Mouse (Mus musculus) neural tube, embryonic 12.5 days (tissue): ENCODE results near the gene Tmc5. TPM values are rescaled to one million over a fixed set of nuclear protein-coding genes. Genes with fewer than 3 reads are reported as not detected.
A peak's percentile ranks its signal among the peaks of the same experiment; 100 is the strongest.

Source experiments
- ATAC-seq: fragments of 200-750 bp; cut with Nextera tagmentation; 2 replicates; pipeline ENCODE4 v1.8.0; 2017; ENCODE audit warnings: low read depth, mild to moderate bottlenecking, moderate TSS enrichment, moderate library complexity; ENCODE audit not compliant: low FRiP score
- H3K27ac ChIP-seq: fragments of 300-500 bp; sonication (generic); 2 replicates; pipeline ENCODE4 v1.5.1; 2016
- H3K27me3 ChIP-seq: fragments of 300-500 bp; sonication (generic); replicated peaks from 2 replicates; pipeline ENCODE4 v1.6.1; 2016; ENCODE audit warnings: mild to moderate bottlenecking
- H3K36me3 ChIP-seq: fragments of 300-500 bp; sonication (generic); 2 replicates; pipeline ENCODE4 v1.6.1; 2016; ENCODE audit warnings: mild to moderate bottlenecking
- H3K4me1 ChIP-seq: fragments of 300-500 bp; sonication (generic); 2 replicates; pipeline ENCODE4 v1.6.1; 2016
- H3K4me2 ChIP-seq: fragments of 300-500 bp; sonication (generic); replicated peaks from 2 replicates; pipeline ENCODE4 v1.6.1; 2016; ENCODE audit warnings: mild to moderate bottlenecking
- H3K4me3 ChIP-seq: fragments of 300-500 bp; sonication (generic); 2 replicates; pipeline ENCODE4 v1.5.1; 2016
- H3K9ac ChIP-seq: fragments of 300-500 bp; sonication (generic); 2 replicates; pipeline ENCODE4 v1.6.1; 2016; ENCODE audit warnings: mild to moderate bottlenecking
- H3K9me3 ChIP-seq: fragments of 300-500 bp; sonication (generic); 2 replicates; pipeline ENCODE4 v1.6.1; 2016; ENCODE audit warnings: mild to moderate bottlenecking
- WGBS: fragments of 180-500 bp; shearing (Covaris S2); methylation state at CpG from one replicate; pipeline ENCODE4 v1.1.7; 2016; 5-methylcytosine and 5-hydroxymethylcytosine counted together
- polyA plus RNA-seq: library from polyadenylated mRNA; unstranded; fragments of >200 nt; fragmentation: Nextera tagmentation; extraction: Ambion mirVana; gene quantifications from 2 replicates; pipeline ENCODE4 v1.2.1, GENCODE M21; 2016

The Tmc5 gene
- polyA plus RNA-seq, 1 experiment from 2014 or later, result 0.25 TPM

DNA sequence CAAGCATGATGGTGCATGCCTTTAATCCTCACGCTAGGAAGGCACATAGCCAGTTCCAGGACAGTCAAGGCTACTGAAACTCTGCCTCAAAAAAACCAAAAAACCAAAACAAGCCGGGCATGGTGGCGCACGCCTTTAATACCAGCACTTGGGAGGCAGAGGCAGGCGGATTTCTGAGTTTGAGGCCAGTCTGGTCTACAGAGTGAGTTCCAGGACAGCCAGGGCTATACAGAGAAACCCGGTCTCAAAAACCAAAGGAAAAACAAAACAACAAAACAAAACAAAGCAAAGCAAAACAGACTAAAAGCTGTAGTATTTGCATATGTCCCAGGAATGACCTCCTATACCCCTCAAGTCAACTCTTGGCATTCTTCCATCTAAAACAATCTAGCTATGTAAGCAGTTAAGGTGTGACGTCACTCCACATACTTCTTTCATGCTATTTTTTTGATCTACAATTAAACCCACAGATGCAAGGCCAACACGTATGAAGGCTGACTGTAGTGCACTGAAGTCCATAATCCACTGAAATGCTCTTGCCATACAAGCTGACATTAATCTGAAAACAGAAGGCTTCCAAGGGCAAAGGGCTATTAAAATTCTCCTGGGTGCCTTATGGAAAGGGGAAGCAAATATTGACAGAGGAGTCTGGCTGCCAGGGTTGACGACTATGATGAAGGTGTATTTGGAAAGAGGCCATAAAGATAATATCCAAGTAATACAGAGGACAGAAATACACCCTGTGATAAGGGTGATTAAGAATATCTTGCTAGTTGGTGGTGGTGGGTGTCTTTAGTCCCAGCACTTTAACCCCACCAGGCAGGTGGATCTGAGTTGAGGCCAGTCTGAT, 107.1 kb downstream of the Tmc5 start:
- no peaks in the 10 kb centered on the region for H3K9me3 ChIP-seq
- no peak overlapping the region for H3K27ac ChIP-seq
- peaks cover 20% of the 10 kb centered on the region; the same call in 1 of the 2 replicates for H3K4me1 ChIP-seq
- WGBS, result 79% methylated on average over 9 of the region's 9 CpGs
- no peak overlapping the region for H3K9ac ChIP-seq
- H3K4me2 ChIP-seq, result peak overlapping the region; percentile 78
- H3K36me3 ChIP-seq, result no peaks in the 10 kb centered on the region
- H3K27me3 ChIP-seq, result no peaks in the 10 kb centered on the region
- peak overlapping the region; percentile 86 for H3K4me3 ChIP-seq
- no peak for ATAC-seq

GRCm38 (mm10) chr7:118705101-118705961, 108.2 kb downstream of the Tmc5 start, which contains the start of gene Gde1:
Gene Gde1 (minus strand): TSS chr7:118705778.
- H3K4me3 ChIP-seq, result peak within 1 kb of the TSS; percentile 86
- peak; percentile 95 for ATAC-seq

DNA sequence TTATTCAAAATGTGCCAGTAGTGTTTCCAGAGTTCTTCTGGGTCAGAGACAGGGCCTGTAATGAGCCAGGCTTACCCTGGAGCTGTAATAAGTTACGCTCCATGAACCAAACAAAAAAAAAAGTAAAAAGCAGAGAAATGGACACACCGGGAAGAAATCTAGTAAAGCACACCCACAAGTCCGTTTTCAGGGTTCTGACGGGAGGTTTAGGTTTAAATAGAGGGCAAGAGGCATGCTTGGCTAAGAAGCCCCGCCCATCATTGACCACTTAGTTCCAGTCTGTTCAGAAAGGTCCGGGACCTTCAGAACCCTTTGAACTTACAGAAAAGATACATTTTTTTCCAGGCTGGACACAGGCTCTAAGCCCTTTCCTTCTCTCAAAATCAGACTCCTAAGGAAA, 109.0 kb downstream of the Tmc5 start:
- H3K27me3 ChIP-seq, result no peaks in the 10 kb centered on the region
- H3K9ac ChIP-seq, result no peak overlapping the region
- H3K4me3 ChIP-seq, result no peak overlapping the region
- H3K27ac ChIP-seq, result no peak overlapping the region
- no peaks in the 10 kb centered on the region for H3K36me3 ChIP-seq
- H3K4me1 ChIP-seq, result peaks cover 20% of the 10 kb centered on the region; the same call in 1 of the 2 replicates
- peak; percentile 17 for ATAC-seq
- no peaks in the 10 kb centered on the region for H3K9me3 ChIP-seq
- WGBS, result 29% methylated on average over 6 of the region's 6 CpGs
- peak overlapping the region; percentile 78 for H3K4me2 ChIP-seq

More at GRCm38 (mm10) chr7:118705101-118705961, 108.2 kb downstream of the Tmc5 start, which contains the start of gene Gde1:
- Histone ChIP-seq H3K9ac (peak within 1 kb of the TSS; percentile 96), H3K27ac (peak within 1 kb of the TSS; percentile 76), H3K4me2 (peak within 1 kb of the TSS; percentile 78), H3K4me1 (peaks cover 20% of the 10 kb centered on the region; the same call in 1 of the 2 replicates), H3K9me3 (no peaks in the 10 kb centered on the region), H3K27me3 (no peaks in the 10 kb centered on the region), H3K36me3 (no peaks in the 10 kb centered on the region)
- WGBS, result under 1% methylated on average over 66 of the region's 66 CpGs

- H3K4me3 ChIP-seq, result no peak overlapping the region
- H3K27ac ChIP-seq, result no peak overlapping the region
- no peaks in the 10 kb centered on the region for H3K27me3 ChIP-seq
- peaks cover 20% of the 10 kb centered on the region; the same call in 1 of the 2 replicates for H3K4me1 ChIP-seq
- no peaks in the 10 kb centered on the region for H3K36me3 ChIP-seq
- no peak for ATAC-seq
- H3K4me2 ChIP-seq, result no peak overlapping the region
- H3K9ac ChIP-seq, result no peak overlapping the region
- no peaks in the 10 kb centered on the region for H3K9me3 ChIP-seq
- WGBS, result 93% methylated on average over 5 of the region's 5 CpGs
These were observed 109.4 kb downstream of the Tmc5 start for GRCm38 (mm10) chr7:118706488-118706887.

DNA sequence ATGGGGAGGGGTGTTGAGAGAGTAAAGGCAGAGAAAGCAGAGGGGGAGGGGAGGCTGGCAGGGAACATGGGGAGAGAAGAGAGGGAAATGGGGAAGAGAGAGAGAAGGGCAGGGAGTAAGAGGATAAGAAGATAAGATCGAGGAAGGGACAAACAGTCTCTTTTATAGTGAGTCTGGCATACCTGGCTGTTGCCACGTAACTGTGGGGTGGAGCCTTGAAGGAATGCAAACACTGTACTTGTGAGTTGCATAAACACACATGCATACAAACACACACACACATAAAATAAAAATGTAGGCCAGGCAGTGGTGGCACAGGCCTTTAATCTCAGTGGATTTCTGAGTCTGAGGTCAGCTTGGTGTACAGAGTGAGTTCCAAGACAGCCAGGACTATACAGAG, 110.1 kb downstream of the Tmc5 start:
- no peak overlapping the region for H3K4me3 ChIP-seq
- no peak overlapping the region for H3K27ac ChIP-seq
- no peak for ATAC-seq
- no peaks in the 10 kb centered on the region for H3K36me3 ChIP-seq
- no peaks in the 10 kb centered on the region for H3K9me3 ChIP-seq
- H3K27me3 ChIP-seq, result no peaks in the 10 kb centered on the region
- H3K4me1 ChIP-seq, result peaks cover 20% of the 10 kb centered on the region; the same call in 1 of the 2 replicates
- WGBS, result 97% methylated on average over 2 of the region's 2 CpGs
- H3K9ac ChIP-seq, result no peak overlapping the region
- H3K4me2 ChIP-seq, result no peak overlapping the region

GRCm38 (mm10) chr7:118708002-118708401, 110.9 kb downstream of the Tmc5 start:
- 89% methylated on average over 4 of the region's 4 CpGs for WGBS
- no peaks in the 10 kb centered on the region for H3K9me3 ChIP-seq

GRCm38 (mm10) chr7:118710776-118711175, 113.7 kb downstream of the Tmc5 start:
- Histone ChIP-seq H3K36me3 (peaks cover 5% of the 10 kb centered on the region), H3K4me3 (no peak overlapping the region), H3K9ac (no peak overlapping the region), H3K4me2 (no peak overlapping the region), H3K27me3 (no peaks in the 10 kb centered on the region), H3K4me1 (peaks cover 13% of the 10 kb centered on the region), H3K27ac (no peak overlapping the region), H3K9me3 (no peaks in the 10 kb centered on the region)
- no peak for ATAC-seq
- WGBS, result 69% methylated on average over 5 of the region's 5 CpGs

More at GRCm38 (mm10) chr7:118708002-118708401, 110.9 kb downstream of the Tmc5 start:
- Histone ChIP-seq H3K27me3 (no peaks in the 10 kb centered on the region), H3K4me1 (peaks cover 22% of the 10 kb centered on the region), H3K27ac (no peak overlapping the region), H3K9ac (no peak overlapping the region), H3K36me3 (no peaks in the 10 kb centered on the region), H3K4me3 (no peak overlapping the region), H3K4me2 (no peak overlapping the region)
- no peak for ATAC-seq

DNA sequence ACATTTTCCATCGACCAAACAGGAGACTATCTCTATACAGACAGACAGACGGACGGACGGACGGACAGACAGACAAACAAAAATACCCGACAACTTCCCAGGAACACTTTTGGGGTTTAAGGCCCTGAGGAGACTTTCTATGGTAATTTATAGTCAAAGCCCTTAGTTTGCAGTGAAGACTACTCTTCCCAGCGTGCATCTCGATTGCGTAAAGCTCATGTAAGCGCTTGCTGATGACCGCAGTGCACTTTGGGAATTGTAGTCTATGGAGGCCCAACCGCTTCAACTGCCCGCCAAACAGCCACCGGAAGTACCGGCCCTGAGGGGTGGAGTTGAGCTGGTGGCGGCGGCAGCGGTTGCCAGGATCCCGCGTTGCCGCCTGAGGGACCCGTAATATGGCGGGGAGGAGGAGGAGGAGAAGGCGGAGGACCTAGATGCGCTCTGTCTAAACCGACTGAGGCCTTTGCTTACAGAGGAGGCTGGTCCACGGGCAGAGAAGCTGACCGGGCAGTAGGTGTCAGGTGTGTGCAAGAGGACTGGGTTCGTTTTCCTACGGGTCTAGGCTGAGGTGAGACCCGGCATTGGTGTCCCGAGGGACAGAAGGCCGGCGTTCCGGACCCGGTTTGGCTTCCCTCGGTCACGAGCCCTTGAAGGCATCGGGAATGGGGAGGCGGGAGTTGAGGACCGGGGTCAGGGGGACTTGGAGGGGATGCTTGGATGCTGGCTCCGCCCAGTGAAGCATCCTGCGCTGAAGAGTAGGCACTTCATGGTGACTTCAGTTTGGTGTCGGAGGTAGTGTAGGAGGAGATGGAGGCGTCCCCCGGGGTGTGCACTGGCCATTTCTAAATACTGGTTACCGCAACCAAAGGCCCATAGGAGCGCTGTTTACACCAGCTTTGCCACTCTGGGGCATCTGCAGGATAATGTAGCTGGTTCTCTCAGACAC, 115.4 kb downstream of the Tmc5 start, which contains the start of gene Ccp110:
Ccp110 (plus strand) TSS at position 325 of the 946 bp plus-strand sequence.
- WGBS, result 1% methylated on average over 48 of the region's 48 CpGs
- Histone ChIP-seq H3K4me3 (peak within 1 kb of the TSS; percentile 85), H3K9me3 (no peaks in the 10 kb centered on the region), H3K9ac (peak within 1 kb of the TSS; percentile 74), H3K36me3 (peaks cover 10% of the 10 kb centered on the region), H3K4me1 (peaks cover 9% of the 10 kb centered on the region), H3K27ac (no peak within 1 kb of the TSS), H3K4me2 (peak within 1 kb of the TSS; percentile 68), H3K27me3 (no peaks in the 10 kb centered on the region)
- ATAC-seq, result peak; percentile 96

DNA sequence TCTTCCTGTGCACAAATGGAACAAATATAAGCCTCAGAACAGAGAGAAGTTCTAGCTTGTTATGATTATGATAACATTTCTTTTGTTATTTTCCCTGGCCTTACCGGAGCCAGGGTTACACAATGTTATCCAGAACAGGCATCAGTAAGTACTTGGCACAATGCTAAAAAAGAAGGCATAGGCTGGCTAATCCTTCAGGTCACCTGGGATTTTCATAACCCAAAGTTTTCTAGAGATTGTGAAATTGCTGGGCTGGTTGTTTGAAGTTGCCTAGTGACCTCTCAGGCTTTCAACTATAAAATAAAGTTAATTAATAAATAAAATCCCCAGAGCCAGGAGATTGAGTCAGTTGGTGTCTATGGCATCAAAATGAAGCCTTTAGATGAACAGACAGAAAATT, 117.8 kb downstream of the Tmc5 start:
- 95% methylated on average over 1 of the region's 1 CpGs for WGBS

GRCm38 (mm10) chr7:118718066-118718465, 121.0 kb downstream of the Tmc5 start:
- H3K27ac ChIP-seq, result no peak overlapping the region
- H3K4me1 ChIP-seq, result peaks cover 7% of the 10 kb centered on the region
- no peak for ATAC-seq
- H3K9ac ChIP-seq, result no peak overlapping the region
- no peaks in the 10 kb centered on the region for H3K27me3 ChIP-seq
- 96% methylated on average over 4 of the region's 4 CpGs for WGBS
- H3K36me3 ChIP-seq, result peaks cover 46% of the 10 kb centered on the region
- H3K9me3 ChIP-seq, result no peaks in the 10 kb centered on the region
- no peak overlapping the region for H3K4me3 ChIP-seq
- H3K4me2 ChIP-seq, result no peak overlapping the region

More for the DNA sequence above, 117.8 kb downstream of the Tmc5 start:
- Histone ChIP-seq H3K36me3 (peaks cover 22% of the 10 kb centered on the region), H3K4me3 (no peak overlapping the region), H3K27me3 (no peaks in the 10 kb centered on the region), H3K27ac (no peak overlapping the region), H3K9me3 (no peaks in the 10 kb centered on the region), H3K9ac (no peak overlapping the region), H3K4me2 (no peak overlapping the region), H3K4me1 (peaks cover 9% of the 10 kb centered on the region)
- no peak for ATAC-seq

- H3K4me3 ChIP-seq, result no peak overlapping the region
- H3K4me1 ChIP-seq, result no peaks in the 10 kb centered on the region
- no peaks in the 10 kb centered on the region for H3K9me3 ChIP-seq
- H3K4me2 ChIP-seq, result no peak overlapping the region
- no peak overlapping the region for H3K27ac ChIP-seq
- WGBS, result 93% methylated on average over 9 of the region's 9 CpGs
- peaks cover 74% of the 10 kb centered on the region for H3K36me3 ChIP-seq
- H3K9ac ChIP-seq, result no peak overlapping the region
- ATAC-seq, result no peak
- no peaks in the 10 kb centered on the region for H3K27me3 ChIP-seq
These were observed 126.8 kb downstream of the Tmc5 start for GRCm38 (mm10) chr7:118723927-118724326.
